Mouse (Mus musculus) small intestine, adult 2 months (tissue): ENCODE measurements around the gene Ttc22. TPM values are rescaled to one million over a fixed set of nuclear protein-coding genes. Genes with fewer than 3 reads are reported as not detected.

ENCODE experiments used
- H3K27ac ChIP-seq: fragments of 200-500 bp; 2 replicates; pipeline ENCODE4 v1.5.1; 2012; ENCODE audit warnings: low read depth, low read length, control low read depth, inconsistent platforms; ENCODE audit not compliant: insufficient read depth
- H3K27me3 ChIP-seq: fragments of 200-500 bp; 2 replicates; pipeline ENCODE4 v1.6.1; 2012; ENCODE audit warnings: mild to moderate bottlenecking, moderate library complexity, low read length, inconsistent platforms; ENCODE audit not compliant: control insufficient read depth, insufficient read depth
- H3K36me3 ChIP-seq: fragments of 200-500 bp; 2 replicates; pipeline ENCODE4 v1.6.1; 2012; ENCODE audit warnings: mild to moderate bottlenecking, low read length, control low read depth, inconsistent platforms; ENCODE audit not compliant: control insufficient read depth, insufficient read depth
- H3K4me1 ChIP-seq: fragments of 200-500 bp; 2 replicates; pipeline ENCODE4 v1.6.1; 2012; ENCODE audit warnings: low read length, inconsistent platforms, mixed read lengths; ENCODE audit not compliant: control insufficient read depth, insufficient read depth, insufficient read length
- H3K4me3 ChIP-seq: fragments of 200-500 bp; 2 replicates; pipeline ENCODE4 v1.5.1; 2012; ENCODE audit warnings: low read depth, mild to moderate bottlenecking, control low read depth, inconsistent platforms, low read length, moderate library complexity
- CTCF ChIP-seq: fragments of 200-500 bp; IDR thresholded peaks from 2 replicates; pipeline ENCODE4 v1.5.1; 2012; ENCODE audit warnings: low read depth, mild to moderate bottlenecking, control low read depth, inconsistent platforms, low read length, moderate library complexity, mixed read lengths; ENCODE audit not compliant: insufficient replicate concordance, insufficient read length; ENCODE audit errors: extremely low read depth
- POLR2A ChIP-seq: fragments of 200-500 bp; IDR thresholded peaks from 2 replicates; pipeline ENCODE4 v1.6.1; 2012; ENCODE audit warnings: low read depth, mild to moderate bottlenecking, control low read depth, inconsistent platforms, low read length, moderate library complexity
- WGBS: fragments of 180-500 bp; shearing (Covaris S2); methylation state at CpG from one replicate; pipeline ENCODE4 v1.1.7; 2018; 5-methylcytosine and 5-hydroxymethylcytosine counted together
- polyA plus RNA-seq: library from polyadenylated mRNA; depleted of rRNA; stranded (reverse); fragments of >200 nt; gene quantifications from 2 replicates; pipeline ENCODE4 v1.2.3, GENCODE M21; 2012; rRNA removed

The Ttc22 gene
- polyA plus RNA-seq: 58.0 and 112 TPM in 2 replicates

DNA sequence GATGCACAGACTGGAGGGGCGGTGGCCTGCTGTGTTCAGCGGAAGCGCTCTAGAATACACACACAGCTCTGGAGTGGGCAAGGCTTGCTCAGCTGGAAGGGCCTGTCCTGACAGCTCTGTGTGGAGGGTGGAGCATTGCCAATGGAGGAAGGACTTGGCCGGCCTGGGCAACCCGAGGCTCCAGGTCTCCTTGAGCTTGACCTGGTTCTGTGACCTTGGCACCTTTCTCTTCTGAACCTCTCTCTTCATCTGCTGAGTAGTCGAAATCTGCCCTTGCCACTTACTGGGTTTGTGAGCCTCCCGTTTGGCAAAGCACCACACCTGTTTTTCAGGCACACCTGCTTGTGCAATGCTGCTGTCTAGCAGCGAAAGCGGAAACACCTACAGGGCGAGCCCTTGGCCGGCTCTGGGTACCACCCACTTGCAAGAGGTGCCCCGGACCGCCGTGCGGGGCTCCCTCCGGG, at the start of gene Ttc22:
Ttc22 (plus strand) TSS at position 403 of the 464 bp plus-strand sequence.
- TF ChIP-seq POLR2A: no peak
- no peak for TF ChIP-seq CTCF
- H3K4me3 ChIP-seq: peak within 1 kb of the TSS; percentile 66
- H3K27me3 ChIP-seq: no peaks in the 10 kb centered on the region
- 7% methylated on average over 16 of the region's 16 CpGs for WGBS
- H3K4me1 ChIP-seq: peaks cover 23% of the 10 kb centered on the region
- peak within 1 kb of the TSS; percentile 95 for H3K27ac ChIP-seq
- peaks cover 2% of the 10 kb centered on the region; the same call in 1 of the 2 replicates for H3K36me3 ChIP-seq

DNA sequence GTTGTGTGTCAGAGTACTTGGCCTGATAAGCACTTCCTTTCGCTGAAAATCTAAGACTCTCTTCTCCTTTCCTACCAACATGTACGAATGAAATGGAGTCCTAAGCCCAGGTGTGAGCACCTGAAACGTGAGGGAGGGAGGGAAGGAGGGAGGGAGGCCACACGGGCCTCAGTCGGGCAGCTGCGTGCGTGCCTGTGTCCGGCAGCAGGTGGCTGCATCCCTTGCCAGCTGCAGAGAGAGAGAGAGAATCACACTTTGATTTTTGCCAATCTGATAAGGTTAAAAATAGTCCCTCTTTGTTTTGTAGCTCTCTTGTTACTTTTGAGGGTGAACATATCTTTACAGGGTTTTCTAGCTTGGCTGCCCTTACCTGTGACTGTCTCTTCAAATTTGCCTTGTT, 47.2 kb upstream of the Ttc22 start:
- Histone ChIP-seq H3K27ac (no peak overlapping the region), H3K27me3 (no peaks in the 10 kb centered on the region), H3K4me3 (no peak overlapping the region), H3K4me1 (no peaks in the 10 kb centered on the region), H3K36me3 (peaks cover 81% of the 10 kb centered on the region)
- WGBS: 27% methylated on average over 8 of the region's 8 CpGs
- no peak for TF ChIP-seq CTCF
- no peak for TF ChIP-seq POLR2A

DNA sequence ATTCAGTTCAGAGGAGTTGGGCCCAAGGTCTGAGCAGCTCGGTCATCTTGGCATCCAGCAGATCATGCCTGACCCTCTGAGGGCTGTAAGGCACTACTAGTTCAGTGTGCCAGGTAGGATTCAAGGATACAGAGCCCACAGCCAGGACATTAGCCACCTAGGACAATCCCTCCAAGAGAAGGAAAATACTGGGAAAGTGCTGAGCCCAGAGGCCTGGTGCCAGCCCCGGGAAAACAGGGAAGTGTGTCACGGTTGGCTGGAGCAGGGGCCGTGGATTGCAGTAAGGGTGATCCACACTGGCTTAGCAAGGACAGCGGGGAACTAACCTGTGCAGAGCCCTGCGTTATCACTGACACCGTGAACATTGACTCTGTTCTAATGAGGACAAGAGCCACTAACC, 44.7 kb upstream of the Ttc22 start:
- peaks cover 14% of the 10 kb centered on the region for H3K4me1 ChIP-seq
- no peak overlapping the region for H3K27ac ChIP-seq
- H3K27me3 ChIP-seq: no peaks in the 10 kb centered on the region
- TF ChIP-seq POLR2A: no peak
- no peak for TF ChIP-seq CTCF
- H3K4me3 ChIP-seq: no peak overlapping the region
- WGBS: 80% methylated on average over 7 of the region's 7 CpGs
- peaks cover 72% of the 10 kb centered on the region for H3K36me3 ChIP-seq

DNA sequence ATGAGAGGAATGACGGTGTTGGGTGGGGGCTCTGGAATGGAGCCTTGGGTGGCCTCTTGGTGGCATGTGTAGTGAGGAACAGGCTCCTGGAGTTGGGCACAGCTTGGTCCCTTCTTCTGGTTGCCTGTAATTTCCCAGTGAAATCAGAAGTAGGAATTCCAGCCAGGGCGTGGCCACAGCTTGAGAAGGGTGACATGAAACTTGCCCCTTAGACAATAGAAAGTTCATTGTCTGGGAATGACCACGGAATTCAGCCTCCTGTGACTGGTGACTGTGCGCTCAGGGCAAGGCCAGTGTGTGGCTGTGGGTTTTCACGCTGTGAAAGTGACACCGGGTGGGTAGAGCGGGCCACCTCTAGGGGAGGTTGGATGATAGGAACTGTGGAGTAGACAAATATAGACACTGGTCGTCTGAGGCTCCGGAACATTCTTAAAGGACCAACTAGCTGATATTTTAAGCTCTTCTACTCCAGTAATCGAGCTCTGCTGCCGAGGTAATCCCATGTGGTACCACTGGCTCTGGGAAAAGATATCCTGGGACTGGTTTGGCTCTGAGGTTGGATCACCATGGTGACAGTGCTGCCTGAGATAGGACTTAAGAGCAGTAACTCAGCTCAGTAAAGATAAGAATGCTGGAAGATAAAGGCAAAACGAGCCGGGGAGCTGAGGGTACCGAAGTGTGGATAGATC, 40.9 kb upstream of the Ttc22 start:
- H3K36me3 ChIP-seq: peaks cover 63% of the 10 kb centered on the region
- H3K4me1 ChIP-seq: peaks cover 19% of the 10 kb centered on the region
- peak overlapping the region; percentile 91 for H3K27ac ChIP-seq
- no peak overlapping the region for H3K4me3 ChIP-seq
- H3K27me3 ChIP-seq: no peaks in the 10 kb centered on the region
- TF ChIP-seq CTCF: no peak
- no peak for TF ChIP-seq POLR2A
- WGBS: 61% methylated on average over 14 of the region's 14 CpGs

DNA sequence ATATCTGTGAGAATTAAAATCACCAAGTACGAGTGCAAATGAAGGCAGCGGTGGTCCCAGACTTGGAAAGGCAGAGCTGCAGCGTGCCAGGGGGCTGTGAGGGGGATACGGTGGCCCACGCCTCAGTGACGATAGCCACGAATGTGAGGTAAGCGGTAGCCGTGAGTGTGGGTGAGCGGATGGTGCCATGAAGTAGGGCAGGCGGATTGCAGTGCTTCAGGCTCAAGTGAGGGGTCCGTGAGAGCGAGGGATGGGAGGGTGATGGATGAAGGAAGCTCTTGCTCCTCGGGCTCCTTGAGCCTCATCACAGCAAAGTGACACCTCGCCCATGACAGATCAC, 40.4 kb upstream of the Ttc22 start:
- Histone ChIP-seq H3K27ac (peak overlapping the region; percentile 91), H3K36me3 (peaks cover 63% of the 10 kb centered on the region), H3K27me3 (no peaks in the 10 kb centered on the region), H3K4me1 (peaks cover 19% of the 10 kb centered on the region), H3K4me3 (0 out of 2 replicates have a peak overlapping the region, but pooled peaks have one; percentile 2)
- no peak for TF ChIP-seq CTCF
- TF ChIP-seq POLR2A: no peak
- WGBS: 80% methylated on average over 15 of the region's 15 CpGs

DNA sequence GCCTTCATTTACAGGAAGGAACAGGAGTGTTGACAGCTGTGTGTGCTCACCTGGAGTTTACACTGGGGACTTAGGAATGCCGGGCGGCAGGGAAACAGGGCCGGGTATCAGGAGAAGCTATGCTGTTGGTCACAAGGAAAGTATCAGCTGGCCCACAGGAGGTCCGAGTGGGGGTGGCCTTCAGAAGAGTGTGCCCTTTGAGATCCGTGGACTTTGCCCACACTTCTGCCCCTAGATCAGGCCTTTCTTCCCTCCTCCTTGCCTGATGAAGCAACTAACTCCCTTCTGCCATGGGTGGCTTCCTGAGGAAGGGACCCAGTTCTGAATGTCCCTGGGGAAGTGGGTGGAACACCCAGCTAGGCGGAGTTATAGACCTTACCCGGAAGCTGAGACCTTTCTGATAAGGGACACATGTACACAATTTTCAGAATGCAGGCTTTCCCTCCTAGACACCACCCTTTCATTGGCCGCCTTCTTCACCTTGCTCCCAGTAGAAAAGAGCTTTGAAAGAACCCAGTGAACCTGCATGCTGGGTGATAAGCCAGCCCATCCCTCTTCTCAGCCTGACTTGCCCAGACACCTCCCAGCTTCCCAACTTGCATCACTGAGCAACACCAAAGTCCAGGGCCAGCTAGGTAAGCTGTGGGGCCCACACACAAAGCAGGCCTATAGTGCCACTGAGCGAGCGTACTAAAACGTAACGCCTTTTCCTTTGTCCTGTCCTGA, 39.6 kb upstream of the Ttc22 start:
- WGBS: 36% methylated on average over 12 of the region's 12 CpGs
- Histone ChIP-seq H3K4me3 (0 out of 2 replicates have a peak overlapping the region, but pooled peaks have one; percentile 1), H3K27ac (peak overlapping the region; percentile 91), H3K36me3 (peaks cover 63% of the 10 kb centered on the region), H3K4me1 (peaks cover 19% of the 10 kb centered on the region), H3K27me3 (no peaks in the 10 kb centered on the region)
- no peak for TF ChIP-seq POLR2A
- no peak for TF ChIP-seq CTCF

DNA sequence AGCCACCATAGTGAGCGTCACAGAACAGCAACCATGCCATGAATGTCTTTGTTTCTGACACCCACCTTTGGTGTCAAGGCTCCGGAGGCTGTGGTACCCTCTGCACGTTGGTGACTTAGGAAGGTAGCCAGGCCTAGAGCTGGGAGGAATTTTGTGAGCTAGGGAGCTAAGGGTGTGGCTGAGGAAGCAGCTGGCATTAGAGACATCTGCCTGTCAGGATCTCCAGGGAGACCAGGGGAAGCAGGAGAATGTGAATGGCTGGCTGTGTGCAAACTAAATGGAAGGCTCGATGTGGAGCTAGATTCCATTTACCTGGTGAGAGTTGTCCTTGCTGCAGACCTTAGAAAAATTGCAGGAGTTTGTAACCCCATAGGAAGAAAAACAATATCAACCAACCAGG, 37.6 kb upstream of the Ttc22 start:
- peaks cover 57% of the 10 kb centered on the region for H3K36me3 ChIP-seq
- H3K27ac ChIP-seq: no peak overlapping the region
- H3K27me3 ChIP-seq: no peaks in the 10 kb centered on the region
- no peak overlapping the region for H3K4me3 ChIP-seq
- peaks cover 19% of the 10 kb centered on the region for H3K4me1 ChIP-seq
- TF ChIP-seq CTCF: no peak
- no peak for TF ChIP-seq POLR2A
- 86% methylated on average over 4 of the region's 4 CpGs for WGBS
